Mouse (Mus musculus) hindbrain, embryonic 14.5 days (tissue): ENCODE results near the gene Cyp26a1. TPM values are rescaled to one million over a fixed set of nuclear protein-coding genes. Genes with fewer than 3 reads are reported as not detected.

ENCODE experiments used
- ATAC-seq: fragments of 200-750 bp; cut with Nextera tagmentation; 2 replicates; pipeline ENCODE4 v1.8.0; 2017; ENCODE audit warnings: moderate number of reproducible peaks, mild to moderate bottlenecking, moderate TSS enrichment, moderate library complexity; ENCODE audit not compliant: low FRiP score
- DNase-seq: peaks from one replicate; pipeline ENCODE4 v3.0.0-alpha.2; 2015; ENCODE audit warnings: low spot score
- H3K27ac ChIP-seq: fragments of 300-500 bp; sonication (generic); 2 replicates; pipeline ENCODE4 v1.5.1; 2014; ENCODE audit warnings: mild to moderate bottlenecking, moderate library complexity
- H3K27me3 ChIP-seq: fragments of 300-500 bp; sonication (generic); 2 replicates; pipeline ENCODE4 v1.6.1; 2014; ENCODE audit warnings: mild to moderate bottlenecking, low read length, mixed read lengths; ENCODE audit not compliant: control insufficient read depth, insufficient read depth
- H3K36me3 ChIP-seq: fragments of 300-500 bp; sonication (generic); replicated peaks from 2 replicates; pipeline ENCODE4 v1.6.1; 2014; ENCODE audit not compliant: control insufficient read depth, insufficient read depth
- H3K4me1 ChIP-seq: fragments of 300-500 bp; sonication (generic); replicated peaks from 2 replicates; pipeline ENCODE4 v1.6.1; 2014; ENCODE audit warnings: antibody characterized with exemption, low read length, mixed read lengths; ENCODE audit not compliant: control insufficient read depth, insufficient read depth
- H3K4me2 ChIP-seq: fragments of 300-500 bp; sonication (generic); replicated peaks from 2 replicates; pipeline ENCODE4 v1.6.1; 2014; ENCODE audit warnings: mild to moderate bottlenecking, moderate library complexity
- H3K4me3 ChIP-seq: fragments of 300-500 bp; sonication (generic); replicated peaks from 2 replicates; pipeline ENCODE4 v1.5.1; 2014; ENCODE audit warnings: mild to moderate bottlenecking, low read length
- H3K9ac ChIP-seq: fragments of 300-500 bp; sonication (generic); 2 replicates; pipeline ENCODE4 v1.6.1; 2014
- H3K9me3 ChIP-seq: fragments of 300-500 bp; sonication (generic); 2 replicates; pipeline ENCODE4 v1.6.1; 2016; ENCODE audit warnings: low read length; ENCODE audit not compliant: control insufficient read depth
- WGBS: fragments of 180-500 bp; shearing (Covaris S2); extraction: QIAGEN DNeasy Blood & Tissue Kit; methylation state at CpG from one replicate; pipeline ENCODE4 v1.1.7; 2014; 5-methylcytosine and 5-hydroxymethylcytosine counted together
- polyA plus RNA-seq: library from polyadenylated mRNA; unstranded; fragments of >200 nt; fragmentation: Nextera tagmentation; extraction: Ambion mirVana; gene quantifications from 2 replicates; pipeline ENCODE4 v1.2.1, GENCODE M21; 2014

The Cyp26a1 gene
- polyA plus RNA-seq, 1 experiment from 2014 or later = 0.59 TPM

- ATAC-seq (no peak), DNase-seq (no peak)
- H3K36me3 ChIP-seq = no peaks in the 10 kb centered on the region
- 2% methylated on average over 22 of the region's 22 CpGs for WGBS
- peaks cover 100% of the 10 kb centered on the region for H3K27me3 ChIP-seq
- H3K27ac ChIP-seq = no peak overlapping the region
- H3K9me3 ChIP-seq = no peaks in the 10 kb centered on the region
- no peak overlapping the region for H3K9ac ChIP-seq
- H3K4me3 ChIP-seq = peak overlapping the region; percentile 29; the same call in 1 of the 2 replicates
- H3K4me1 ChIP-seq = peaks cover 28% of the 10 kb centered on the region
- H3K4me2 ChIP-seq = peak overlapping the region; percentile 52
These were observed 829 bp upstream of the Cyp26a1 start for GRCm38 (mm10) chr19:37696603-37697334.

DNA sequence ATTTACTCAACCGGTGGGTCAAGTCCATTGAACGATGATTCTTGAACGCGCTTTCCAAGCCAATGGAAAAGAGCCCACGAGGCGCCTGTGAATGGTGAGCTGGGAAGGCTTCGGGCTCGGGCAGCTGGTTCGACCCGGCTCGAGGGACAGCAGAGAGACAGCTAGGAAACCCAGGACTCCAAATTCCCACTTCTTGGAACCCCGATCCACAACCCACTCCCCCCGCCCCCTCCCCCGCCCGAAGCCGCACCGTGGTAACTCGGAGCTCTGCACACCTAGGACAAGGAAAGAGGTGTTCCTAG, 312 bp upstream of the Cyp26a1 start:
- ATAC-seq = no peak
- Histone ChIP-seq H3K4me2 (peak overlapping the region; percentile 52), H3K27me3 (peaks cover 100% of the 10 kb centered on the region), H3K36me3 (no peaks in the 10 kb centered on the region), H3K4me3 (peak overlapping the region; percentile 29), H3K27ac (no peak overlapping the region), H3K9ac (no peak overlapping the region), H3K9me3 (no peaks in the 10 kb centered on the region), H3K4me1 (peaks cover 28% of the 10 kb centered on the region)
- WGBS = 0% methylated on average over 18 of the region's 18 CpGs
- no peak for DNase-seq

GRCm38 (mm10) chr19:37698273-37699160, 919 bp downstream of the Cyp26a1 start:
- peak overlapping the region; percentile 29 for H3K4me3 ChIP-seq
- no peak for DNase-seq
- no peak overlapping the region for H3K27ac ChIP-seq
- peak; percentile 29; the same call in 1 of the 2 replicates for ATAC-seq
- H3K9ac ChIP-seq = no peak overlapping the region
- under 1% methylated on average over 63 of the region's 63 CpGs for WGBS
- H3K36me3 ChIP-seq = no peaks in the 10 kb centered on the region
- H3K9me3 ChIP-seq = no peaks in the 10 kb centered on the region
- peaks cover 100% of the 10 kb centered on the region for H3K27me3 ChIP-seq
- H3K4me1 ChIP-seq = peaks cover 25% of the 10 kb centered on the region
- peak overlapping the region; percentile 52 for H3K4me2 ChIP-seq

- Histone ChIP-seq H3K4me3 (no peak overlapping the region), H3K36me3 (no peaks in the 10 kb centered on the region), H3K27ac (no peak overlapping the region), H3K9ac (no peak overlapping the region), H3K4me2 (no peak overlapping the region), H3K4me1 (peaks cover 25% of the 10 kb centered on the region), H3K27me3 (peaks cover 93% of the 10 kb centered on the region), H3K9me3 (no peaks in the 10 kb centered on the region)
- ATAC-seq (no peak), DNase-seq (no peak)
- WGBS = 14% methylated on average over 9 of the region's 9 CpGs
These were observed 2.1 kb downstream of the Cyp26a1 start for GRCm38 (mm10) chr19:37699711-37700110.

DNA sequence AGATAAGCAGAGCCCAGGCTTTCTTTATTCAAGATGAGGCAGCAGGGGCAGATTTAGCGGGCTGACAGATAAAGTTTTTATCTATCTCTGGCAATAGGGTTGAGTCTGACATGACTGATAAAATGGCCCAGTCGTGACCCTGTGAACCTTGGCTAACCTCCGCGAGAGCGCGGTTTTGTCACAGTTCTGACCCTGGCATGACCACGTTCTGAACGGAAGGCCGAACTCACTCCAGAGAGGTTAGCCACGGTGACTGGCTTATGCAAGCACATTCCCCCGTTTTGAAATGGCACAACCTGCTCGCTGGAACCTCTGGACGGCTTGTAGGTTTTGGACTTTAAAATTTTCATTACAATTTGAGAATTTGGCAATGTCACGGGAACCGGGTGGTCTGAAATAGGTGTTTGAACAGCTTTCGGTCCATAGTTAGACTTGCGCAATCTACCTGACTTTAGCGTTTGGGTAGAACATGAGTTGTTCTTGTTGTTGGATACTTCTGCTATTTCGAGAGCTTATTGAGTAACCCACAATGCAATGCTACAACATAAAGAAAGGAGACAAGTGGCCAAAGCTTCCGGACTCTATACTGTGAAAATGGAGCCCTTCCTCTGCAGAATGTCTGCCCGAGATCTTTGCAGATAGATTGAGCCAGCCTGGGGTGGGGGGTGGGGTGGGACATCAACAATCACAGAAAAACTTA, 4.9 kb downstream of the Cyp26a1 start:
- no peak for DNase-seq
- Histone ChIP-seq H3K4me1 (peaks cover 13% of the 10 kb centered on the region; the same call in 1 of the 2 replicates), H3K36me3 (no peaks in the 10 kb centered on the region), H3K9me3 (no peaks in the 10 kb centered on the region), H3K27me3 (peaks cover 65% of the 10 kb centered on the region), H3K9ac (no peak overlapping the region), H3K4me2 (no peak overlapping the region), H3K4me3 (no peak overlapping the region), H3K27ac (no peak overlapping the region)
- WGBS = 61% methylated on average over 21 of the region's 21 CpGs
- ATAC-seq = no peak

- ATAC-seq = peak; percentile 59; the same call in 1 of the 2 replicates
- Histone ChIP-seq H3K36me3 (no peaks in the 10 kb centered on the region), H3K27me3 (peaks cover 50% of the 10 kb centered on the region), H3K9me3 (no peaks in the 10 kb centered on the region), H3K9ac (no peak overlapping the region), H3K4me2 (no peak overlapping the region), H3K4me1 (no peaks in the 10 kb centered on the region), H3K4me3 (no peak overlapping the region), H3K27ac (no peak overlapping the region)
- DNase-seq = peak; percentile 79
- 10% methylated on average over 3 of the region's 3 CpGs for WGBS
These were observed 6.4 kb downstream of the Cyp26a1 start for GRCm38 (mm10) chr19:37703902-37704509.

GRCm38 (mm10) chr19:37705722-37706121, 8.1 kb downstream of the Cyp26a1 start:
- no peaks in the 10 kb centered on the region for H3K4me1 ChIP-seq
- 91% methylated on average over 5 of the region's 5 CpGs for whole genome bisulfite sequencing
- DNase-seq (no peak), ATAC-seq (no peak)
- no peak overlapping the region for H3K27ac ChIP-seq
- H3K4me3 ChIP-seq = no peak overlapping the region
- H3K4me2 ChIP-seq = no peak overlapping the region
- no peaks in the 10 kb centered on the region for H3K36me3 ChIP-seq
- no peak overlapping the region for H3K9ac ChIP-seq
- H3K9me3 ChIP-seq = no peaks in the 10 kb centered on the region
- peaks cover 33% of the 10 kb centered on the region for H3K27me3 ChIP-seq

- no peaks in the 10 kb centered on the region for H3K9me3 ChIP-seq
- no peaks in the 10 kb centered on the region for H3K4me1 ChIP-seq
- no peak overlapping the region for H3K4me2 ChIP-seq
- no peak overlapping the region for H3K4me3 ChIP-seq
- H3K27ac ChIP-seq = no peak overlapping the region
- ATAC-seq (no peak), DNase-seq (no peak)
- H3K9ac ChIP-seq = no peak overlapping the region
- H3K27me3 ChIP-seq = no peaks in the 10 kb centered on the region
- WGBS = 79% methylated on average over 10 of the region's 10 CpGs
- no peaks in the 10 kb centered on the region for H3K36me3 ChIP-seq
These were observed 17.1 kb downstream of the Cyp26a1 start for GRCm38 (mm10) chr19:37714681-37715080.

DNA sequence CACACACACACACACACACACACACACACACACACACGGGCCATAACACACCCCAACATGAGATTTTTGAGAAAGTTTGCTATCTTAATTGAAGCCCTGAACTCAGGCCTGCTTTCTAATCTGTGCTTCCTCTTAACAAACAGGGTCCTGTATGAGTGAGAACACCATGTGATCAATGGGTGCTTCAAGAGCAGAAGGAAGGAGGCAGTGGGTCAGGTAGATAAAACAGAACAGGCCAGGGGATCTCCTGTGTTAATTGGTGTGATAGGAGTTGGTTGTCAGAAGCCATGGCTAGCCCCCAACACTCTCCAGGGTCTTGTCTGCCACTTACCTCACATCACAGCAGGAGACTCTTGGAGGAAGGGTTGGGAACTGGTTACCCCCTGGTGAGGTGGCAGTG, 18.4 kb downstream of the Cyp26a1 start:
- 82% methylated on average over 1 of the region's 1 CpGs for WGBS

More for the DNA sequence above, 18.4 kb downstream of the Cyp26a1 start:
- Histone ChIP-seq H3K36me3 (no peaks in the 10 kb centered on the region), H3K4me3 (no peak overlapping the region), H3K4me2 (no peak overlapping the region), H3K4me1 (no peaks in the 10 kb centered on the region), H3K27me3 (no peaks in the 10 kb centered on the region), H3K27ac (no peak overlapping the region), H3K9ac (no peak overlapping the region), H3K9me3 (no peaks in the 10 kb centered on the region)
- DNase-seq = no peak
- no peak for ATAC-seq
